Mouse (Mus musculus): ENCODE data around the gene Raph1.

Gene Raph1

DNA sequence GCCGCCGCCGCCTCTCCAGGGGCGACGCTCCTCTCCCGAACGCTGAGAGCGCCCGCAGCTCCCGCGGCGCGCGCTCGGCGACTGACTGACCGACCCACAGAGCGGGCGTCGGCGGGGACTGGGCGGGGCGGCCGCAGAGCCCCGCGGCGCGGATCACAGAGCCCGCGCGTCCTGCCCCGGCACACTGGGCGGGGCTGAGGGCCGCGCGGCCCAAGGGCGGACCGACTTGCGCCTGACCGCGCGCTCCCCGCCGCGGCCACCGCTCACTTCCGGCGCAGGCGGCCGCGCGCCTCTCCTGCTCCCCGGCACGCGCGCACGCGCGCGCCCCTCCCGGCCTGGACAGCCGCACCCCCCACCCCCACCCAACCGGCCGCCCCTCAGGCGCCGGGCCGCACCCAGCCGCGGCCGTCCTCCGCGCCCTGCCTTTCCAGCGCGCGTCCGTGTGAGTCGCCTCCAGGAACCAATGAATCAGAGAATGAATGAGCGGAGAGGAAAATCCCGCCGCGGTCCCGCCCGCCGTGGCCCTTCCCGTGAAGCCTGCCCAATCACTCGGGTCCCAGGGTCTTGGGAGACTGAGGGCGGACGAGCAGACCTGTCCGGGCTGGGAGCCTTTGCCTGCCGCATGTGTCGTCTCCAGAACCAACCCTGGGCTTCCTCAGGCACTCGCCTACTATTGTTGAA lies at the start of gene Raph1:
Gene Raph1 (minus strand): TSS at position 474 of the 681 bp plus-strand sequence.
- peak; percentile 85 to 86 for DNase-seq (ENCODE audit: low spot score in 2 of 2)

DNA sequence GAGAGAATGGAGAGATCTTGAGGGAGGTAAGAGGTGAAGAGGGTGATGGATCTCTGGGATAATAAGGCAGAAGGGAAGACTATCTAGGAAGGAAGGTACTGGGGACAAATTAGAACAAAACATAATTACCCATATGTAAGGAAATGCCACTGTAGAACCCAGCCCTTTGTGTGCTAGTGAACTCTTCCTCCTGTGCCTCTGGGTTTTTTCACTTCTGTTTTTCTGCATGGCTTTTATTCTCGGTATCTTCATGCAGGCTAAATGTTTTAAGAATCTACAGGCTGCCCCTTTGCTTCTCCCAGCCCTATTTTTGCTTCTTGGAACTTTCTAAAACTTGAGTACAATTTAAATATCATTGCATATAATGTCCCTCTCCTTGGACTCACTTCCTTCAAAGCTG lies 48.8 kb upstream of the Raph1 start:
- no peak for DNase-seq (ENCODE audit: low spot score in 2 of 2)

DNA sequence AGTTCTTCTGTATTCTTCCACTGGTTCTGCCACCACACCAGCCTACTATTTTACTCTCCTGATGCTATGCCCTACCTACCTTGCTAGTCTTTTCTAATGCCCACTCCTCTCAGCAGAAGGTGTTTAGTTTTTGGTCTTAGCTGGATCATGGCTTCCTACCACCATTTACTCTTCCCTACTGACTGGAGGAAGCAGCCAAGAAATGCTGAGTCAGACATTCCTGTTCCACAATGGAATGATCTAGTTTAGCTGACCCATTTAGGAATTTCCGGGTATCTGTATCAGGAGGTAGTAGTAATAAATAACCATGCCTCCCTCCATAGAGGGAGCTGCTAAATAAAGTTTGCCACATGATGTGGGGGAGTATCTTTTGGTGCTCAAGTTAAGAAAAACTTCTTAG lies 48.0 kb upstream of the Raph1 start:
- DNase-seq (ENCODE audit: low spot score in 2 of 2): no peak

DNA sequence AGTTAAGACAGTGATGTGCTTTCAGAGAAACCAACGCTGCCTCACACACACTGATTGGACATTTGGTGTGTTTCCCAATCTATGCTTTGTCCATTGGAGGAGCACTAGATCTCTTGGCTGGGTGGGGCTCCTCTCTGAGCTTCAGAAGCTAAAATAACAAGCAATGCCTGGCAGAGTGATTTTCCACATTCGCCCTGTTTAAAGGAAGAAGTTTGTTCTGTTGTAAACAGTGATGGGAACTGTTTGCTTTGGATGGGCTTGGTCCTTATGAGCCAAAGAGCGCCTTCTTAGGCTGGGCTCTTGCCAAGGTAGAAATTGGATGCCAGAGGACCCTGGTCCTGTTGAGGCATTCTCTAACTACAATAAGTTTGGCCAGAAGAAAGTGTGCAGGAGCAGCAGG lies 45.1 kb upstream of the Raph1 start:
- no peak for DNase-seq (ENCODE audit: low spot score in 2 of 2)

DNA sequence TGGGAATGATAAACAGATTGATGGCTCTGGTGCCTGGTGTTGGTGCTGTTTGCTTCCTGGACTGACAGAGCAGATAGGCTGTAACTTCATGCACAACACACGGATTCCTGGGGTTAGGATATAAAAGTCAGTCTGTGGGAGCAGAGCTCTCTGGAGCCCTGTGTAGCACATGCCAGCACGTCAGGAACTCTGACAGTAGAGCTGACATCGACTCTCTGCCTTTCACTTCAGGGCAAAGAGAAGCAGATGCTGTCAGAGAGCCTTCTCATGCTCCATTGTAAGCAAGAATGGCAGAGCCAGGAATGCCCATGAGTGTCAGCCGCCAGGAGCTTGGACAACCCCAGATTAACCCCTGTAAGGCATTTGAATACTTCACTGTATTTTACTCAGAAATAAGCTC lies 43.7 kb upstream of the Raph1 start:
- DNase-seq (ENCODE audit: low spot score in 2 of 2): no peak

DNA sequence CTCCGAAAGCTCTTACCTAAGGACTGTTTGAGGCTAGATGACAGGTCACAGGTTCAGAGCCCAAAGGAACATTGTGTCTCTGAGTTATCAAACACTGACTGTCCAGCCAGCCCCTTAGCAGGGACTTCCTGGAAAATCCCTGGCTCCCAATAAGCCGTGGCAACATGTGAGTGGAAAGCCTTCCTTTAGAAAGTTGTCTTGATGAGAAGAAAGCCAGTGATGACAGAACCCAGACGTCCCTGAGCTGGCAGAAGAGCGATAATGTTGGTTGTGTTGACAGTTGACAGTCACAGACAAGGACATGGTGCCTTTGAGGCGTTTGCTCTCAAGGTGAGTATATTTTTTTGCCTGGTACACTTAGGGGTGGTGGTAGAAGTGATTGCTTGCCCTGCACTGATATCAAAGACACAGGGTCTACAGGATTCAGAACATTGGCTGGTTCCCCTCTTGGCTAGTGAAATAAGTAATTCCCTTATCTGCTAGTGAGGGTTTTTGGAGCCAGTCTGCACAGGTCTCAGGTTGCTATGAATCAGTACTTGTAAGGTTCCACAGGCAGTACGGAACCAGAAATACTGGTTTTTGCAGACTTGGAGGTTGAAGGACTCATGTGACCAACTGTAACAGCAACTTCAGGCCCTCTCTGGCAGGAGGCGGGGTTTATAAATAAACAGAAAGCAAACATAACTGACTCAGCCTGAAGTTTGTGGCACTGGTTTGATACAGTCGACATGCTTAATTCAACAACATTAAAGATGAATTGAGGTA lies 42.3 kb upstream of the Raph1 start:
- no peak for DNase-seq (ENCODE audit: low spot score in 2 of 2)

DNA sequence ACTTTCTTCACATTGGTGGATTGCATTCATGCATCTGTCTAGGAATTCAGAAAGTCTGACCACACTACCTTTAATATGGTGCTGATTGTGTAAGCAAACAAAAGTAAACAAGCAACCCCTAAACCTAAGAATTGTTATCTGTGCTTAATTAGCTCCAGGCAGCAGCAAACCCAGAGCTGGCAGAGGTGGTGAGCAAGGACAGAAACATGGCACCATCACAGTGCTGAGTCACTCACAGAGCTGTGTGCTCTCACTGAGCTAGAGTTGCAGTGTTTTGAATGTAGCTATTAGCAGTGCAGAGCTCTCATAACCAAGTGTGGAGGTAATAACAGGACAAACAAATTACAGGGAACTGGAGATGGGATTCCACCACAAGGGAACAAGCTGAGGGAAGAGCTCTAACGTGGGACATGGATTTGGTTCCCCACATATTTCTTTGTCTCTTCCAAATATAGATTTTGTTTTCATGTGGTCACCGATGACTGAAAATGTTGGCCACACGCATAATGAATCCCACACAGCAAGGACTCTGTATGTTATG lies 37.6 kb upstream of the Raph1 start:
- no peak for DNase-seq (ENCODE audit: low spot score in 2 of 2)

DNA sequence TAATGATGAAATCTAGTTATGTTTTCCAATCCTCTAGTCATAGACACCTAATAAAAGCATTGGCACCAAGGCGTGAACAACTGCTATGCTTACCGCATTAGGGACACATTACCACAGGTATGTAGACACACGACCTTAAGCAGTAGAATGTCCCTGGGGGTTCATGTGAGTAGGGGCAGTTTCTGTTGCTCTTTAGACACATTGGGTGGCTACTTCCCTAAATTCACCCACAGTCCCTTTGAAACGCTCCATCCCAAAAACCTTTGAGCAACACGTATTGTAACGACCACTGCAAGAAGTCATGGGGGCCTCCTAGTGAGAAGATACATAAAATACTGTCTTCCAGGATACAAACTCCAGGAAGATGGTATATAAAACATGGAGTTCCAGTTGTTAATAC lies 33.8 kb upstream of the Raph1 start:
- DNase-seq (ENCODE audit: low spot score in 2 of 2): no peak

DNA sequence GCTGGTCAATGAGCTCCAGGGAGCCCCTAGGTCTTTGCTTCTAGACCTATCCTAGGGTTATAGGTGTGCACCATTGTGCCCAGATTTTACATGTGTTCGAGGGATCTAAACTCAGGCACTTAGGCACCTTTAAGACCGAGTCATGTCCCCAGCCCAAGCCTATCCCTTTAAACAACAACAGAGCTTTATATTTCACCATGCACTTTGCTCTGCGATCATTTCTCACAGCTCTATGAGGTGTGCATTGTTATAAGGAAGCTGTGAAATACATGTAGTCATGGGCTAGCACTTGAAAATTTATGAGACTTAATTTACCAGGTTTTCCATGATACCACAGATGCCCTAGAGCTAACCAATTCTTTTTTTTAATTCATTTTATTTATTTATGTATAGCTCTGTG lies 33.0 kb upstream of the Raph1 start:
- DNase-seq (ENCODE audit: low spot score in 2 of 2): no peak

DNA sequence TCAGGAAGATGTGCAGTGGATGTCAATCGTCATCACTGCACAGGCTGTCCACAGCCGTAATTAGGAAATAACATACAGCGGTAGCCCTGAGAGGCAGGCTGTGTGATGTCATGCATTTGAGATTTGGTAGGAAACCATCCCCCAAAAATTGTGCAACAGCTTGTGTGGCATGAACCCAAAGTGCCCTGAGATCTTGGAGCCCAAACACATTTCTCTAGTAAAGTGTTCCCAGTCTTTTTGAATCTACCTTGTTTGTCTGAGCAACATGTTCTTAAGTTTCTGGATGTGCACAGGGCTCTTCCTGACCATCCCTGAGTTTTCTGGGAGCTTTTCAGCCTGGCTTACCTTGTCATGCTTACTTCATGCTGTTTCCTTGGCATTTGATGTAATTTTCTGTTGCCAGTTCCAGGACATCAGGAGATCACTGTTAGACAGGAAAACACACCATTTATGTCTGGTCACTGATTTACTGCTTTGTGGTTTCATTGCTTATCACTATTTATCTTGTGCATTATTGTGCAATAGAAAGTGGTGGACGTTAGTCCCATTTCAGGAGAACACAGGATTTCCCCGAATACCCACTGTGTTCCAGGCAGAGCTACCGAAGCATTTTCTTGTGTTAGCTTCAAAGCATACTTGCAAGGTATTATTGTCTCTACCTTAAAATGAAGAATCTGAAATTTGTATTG lies 32.3 kb upstream of the Raph1 start:
- no peak for DNase-seq (ENCODE audit: low spot score in 2 of 2)

DNA sequence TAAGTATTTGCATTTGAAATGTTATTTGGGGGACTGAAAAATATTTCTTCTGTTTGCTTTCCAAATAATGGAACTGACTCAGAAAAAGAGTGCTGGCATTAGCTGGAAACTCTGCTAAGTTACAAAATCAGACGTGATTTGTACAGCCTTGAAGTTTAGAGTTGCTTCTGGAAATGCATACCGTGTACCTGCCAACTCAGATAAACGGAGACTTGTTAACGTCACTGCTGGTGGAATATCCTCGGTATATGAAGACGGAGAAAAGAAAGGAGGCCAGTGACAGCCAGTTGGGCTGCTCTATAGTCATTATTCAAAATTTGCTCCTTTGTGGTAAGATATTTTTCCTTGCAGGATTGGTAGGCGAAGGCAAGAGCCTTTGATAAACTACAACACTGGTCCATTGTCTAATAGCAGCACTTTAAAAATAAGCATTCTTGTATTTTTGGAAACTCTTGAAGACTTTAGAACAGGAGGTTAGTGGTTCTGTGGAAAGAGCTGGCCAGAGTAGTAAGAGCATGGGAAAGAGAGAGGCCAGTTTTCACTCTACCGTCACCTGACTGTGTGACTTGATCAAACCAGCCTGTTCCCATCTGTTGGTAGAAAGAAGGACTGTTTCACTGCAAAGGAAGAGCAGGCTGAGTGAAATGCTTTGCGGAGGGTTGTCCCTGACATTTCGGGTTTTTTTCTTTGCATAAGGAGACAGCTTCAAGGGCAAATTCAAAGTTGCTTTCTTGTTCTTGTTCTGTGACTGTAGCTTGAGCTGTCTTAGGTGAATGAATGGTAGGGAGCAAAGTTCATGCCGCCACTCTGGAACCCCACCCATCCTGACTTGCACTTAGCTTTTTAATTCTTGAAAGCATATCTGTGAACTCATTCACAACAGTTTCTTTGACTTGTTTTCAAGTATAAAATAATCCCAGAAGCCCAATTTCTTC lies 29.7 kb upstream of the Raph1 start:
- DNase-seq (ENCODE audit: low spot score in 2 of 2): no peak

DNA sequence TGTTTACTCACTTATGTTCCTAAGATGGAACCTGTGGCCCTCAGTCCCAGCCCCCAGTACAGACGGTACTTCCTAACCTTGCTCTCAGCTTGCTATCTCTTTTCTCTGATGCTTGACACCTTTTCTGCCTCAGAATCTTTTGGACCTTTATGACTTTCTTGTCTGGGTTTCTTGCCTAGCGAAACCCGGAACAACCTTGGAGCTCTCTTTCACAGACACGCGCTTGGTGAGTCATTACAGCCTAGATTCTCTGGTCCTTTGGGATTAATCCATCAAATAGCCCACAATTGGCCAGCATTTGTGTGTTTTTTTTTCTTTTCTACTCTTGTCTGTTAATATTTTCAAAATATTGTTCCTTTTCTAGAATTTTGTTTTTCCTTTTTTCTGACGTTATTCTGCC lies 26.2 kb upstream of the Raph1 start:
- no peak for DNase-seq (ENCODE audit: low spot score in 2 of 2)

DNA sequence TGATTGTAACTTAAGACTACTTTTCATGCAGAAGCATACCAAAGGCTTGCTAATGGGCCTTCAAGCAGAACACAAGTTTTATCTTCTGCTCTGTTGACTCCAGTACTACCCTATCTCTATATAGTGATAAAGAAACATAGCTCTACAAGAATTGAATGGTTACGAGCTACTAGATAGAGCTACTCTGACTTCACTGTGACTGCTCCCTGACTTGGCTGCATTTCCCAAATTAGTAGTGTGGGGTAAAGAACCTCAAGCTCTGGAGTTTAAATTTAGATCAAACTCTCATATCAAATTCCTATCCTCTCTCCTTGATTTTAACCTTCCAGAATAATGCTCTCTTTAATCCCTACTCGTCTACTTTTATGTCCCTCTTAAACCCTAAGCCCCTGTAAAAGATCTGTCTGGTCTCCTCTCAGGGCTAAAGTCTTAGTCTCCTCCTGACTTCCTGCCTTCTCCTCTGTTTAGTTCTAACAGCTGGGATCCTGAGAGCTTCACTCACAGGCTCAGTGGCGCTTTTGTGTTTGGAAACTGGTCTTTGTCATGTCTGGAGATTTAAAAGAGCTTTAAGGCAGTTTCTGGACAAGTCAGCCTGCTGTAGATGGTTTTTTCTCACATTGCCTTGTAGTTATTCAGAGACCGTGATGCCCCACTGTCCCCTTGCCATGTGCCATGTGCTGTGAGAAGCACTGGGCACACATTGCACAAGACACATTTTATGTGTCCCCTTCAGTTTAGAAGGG lies 22.2 kb upstream of the Raph1 start:
- no peak for DNase-seq (ENCODE audit: low spot score in 2 of 2)

DNA sequence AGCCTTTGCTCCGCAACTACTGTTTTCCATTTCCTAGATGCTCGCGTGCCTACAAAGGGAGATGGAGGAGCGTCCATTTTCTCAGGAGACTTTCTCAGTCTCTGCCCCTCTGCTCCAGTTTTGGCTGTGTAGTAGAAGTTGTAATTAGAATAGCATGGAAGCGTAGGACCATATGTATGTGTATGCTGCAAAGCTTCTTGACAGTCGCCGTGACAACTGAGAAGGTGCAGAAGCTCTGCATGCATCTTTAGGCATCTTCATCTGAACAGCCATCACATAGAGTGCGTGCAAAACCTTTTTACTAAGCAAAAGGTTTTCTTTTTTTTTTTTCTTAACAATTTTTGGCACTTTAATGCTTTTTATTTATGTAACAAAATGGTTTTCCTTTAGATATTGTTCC lies 14.1 kb upstream of the Raph1 start:
- no peak for DNase-seq (ENCODE audit: low spot score in 2 of 2)

DNA sequence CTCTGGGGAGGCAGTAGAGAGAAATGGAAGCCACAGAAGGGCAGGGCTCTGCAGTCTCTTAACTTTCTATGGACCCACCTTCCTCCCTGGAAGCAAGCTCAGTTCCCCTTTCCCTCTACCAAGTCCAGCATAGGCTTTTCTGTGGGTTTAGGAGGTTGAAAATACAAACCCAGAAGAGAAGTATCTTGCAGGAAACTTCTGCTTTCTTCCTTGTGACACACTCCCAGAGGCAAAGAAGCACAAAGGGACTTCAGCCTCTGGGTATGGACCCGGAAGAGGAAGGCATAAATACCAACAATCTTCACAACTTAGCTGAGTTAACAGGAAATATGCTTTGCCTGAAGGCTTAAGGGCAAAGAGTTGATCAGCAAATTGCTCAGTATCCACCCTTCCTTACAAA lies 13.0 kb upstream of the Raph1 start:
- DNase-seq (ENCODE audit: low spot score in 2 of 2): no peak

DNA sequence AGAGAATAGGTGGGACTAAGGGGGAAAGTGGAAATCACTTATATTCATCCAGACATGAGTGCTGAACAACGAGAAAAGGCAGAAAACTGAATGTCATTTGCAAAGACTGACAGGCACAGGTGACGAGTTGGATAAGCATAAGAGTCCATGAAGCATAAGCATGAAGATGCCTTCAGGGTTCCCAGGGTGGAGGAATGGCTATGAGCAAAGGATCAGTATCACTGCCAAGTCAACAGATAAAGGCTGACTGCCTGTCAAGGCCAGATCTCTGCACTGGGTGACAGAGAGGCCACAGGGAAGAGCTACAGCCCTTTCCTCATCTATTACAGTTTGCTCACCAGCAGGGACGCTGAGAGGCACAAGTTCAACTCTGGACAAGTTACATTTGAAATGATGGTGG lies 5.8 kb upstream of the Raph1 start:
- no peak for DNase-seq (ENCODE audit: low spot score in 2 of 2)

DNA sequence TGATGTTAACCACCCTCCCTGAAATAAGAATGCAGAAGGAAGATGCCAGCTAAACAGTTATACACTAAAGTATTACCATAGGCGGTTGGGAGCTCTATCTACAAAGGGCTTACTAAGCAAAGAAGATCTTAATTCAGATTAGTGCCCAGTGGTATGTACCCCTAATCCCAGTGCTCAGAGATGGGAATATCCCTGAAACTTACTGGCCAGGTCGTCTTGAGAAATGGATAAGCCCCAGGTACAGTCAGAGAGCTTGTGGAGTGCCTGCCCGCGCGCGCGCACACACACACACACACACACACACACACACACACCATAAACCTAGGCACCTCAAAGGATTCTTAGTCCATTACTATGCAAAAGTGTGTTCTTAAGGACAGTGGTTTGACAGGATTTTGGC lies 2.8 kb upstream of the Raph1 start:
- DNase-seq (ENCODE audit: low spot score in 2 of 2): no peak

DNA sequence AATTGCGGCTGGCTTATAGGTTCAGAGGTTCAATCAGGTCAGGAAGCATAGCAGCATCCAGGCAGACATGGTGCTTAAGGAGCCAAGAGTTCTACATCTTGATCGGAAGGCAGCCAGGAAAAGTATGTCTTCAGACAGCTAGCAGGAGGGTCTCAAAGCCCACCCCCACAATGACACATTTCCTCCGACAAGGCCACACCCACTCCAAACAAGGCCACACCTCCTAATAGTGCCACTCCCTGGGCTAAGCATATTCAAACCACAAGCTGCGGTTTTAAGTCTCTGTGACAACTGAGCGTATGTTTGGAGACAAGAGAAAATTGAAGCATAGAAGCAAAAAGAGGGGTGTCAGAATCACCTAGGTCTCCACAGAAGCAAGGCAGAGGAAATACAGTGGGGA lies 2.3 kb upstream of the Raph1 start:
- DNase-seq (ENCODE audit: low spot score in 2 of 2): no peak

DNA sequence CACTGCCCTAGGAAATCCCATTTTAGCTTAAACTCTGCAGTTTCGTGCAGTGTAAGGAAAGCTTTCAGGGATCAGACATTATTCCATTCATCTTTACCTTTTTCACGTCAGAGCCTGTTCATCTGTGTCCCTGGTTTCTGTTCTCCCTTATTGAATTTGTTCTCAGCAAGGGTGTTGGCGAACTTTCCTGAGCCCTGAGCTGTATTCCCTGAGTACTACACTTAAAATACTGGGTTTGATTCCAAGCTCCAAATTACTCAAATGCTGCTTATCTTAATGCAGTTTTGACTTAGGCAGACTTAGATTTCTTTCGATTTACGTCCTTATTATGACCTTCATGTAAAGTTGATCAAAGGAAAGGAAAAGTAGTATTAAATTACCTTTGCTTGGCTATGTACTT lies 417 bp upstream of the Raph1 start:
- DNase-seq (ENCODE audit: low spot score in 2 of 2): no peak

DNA sequence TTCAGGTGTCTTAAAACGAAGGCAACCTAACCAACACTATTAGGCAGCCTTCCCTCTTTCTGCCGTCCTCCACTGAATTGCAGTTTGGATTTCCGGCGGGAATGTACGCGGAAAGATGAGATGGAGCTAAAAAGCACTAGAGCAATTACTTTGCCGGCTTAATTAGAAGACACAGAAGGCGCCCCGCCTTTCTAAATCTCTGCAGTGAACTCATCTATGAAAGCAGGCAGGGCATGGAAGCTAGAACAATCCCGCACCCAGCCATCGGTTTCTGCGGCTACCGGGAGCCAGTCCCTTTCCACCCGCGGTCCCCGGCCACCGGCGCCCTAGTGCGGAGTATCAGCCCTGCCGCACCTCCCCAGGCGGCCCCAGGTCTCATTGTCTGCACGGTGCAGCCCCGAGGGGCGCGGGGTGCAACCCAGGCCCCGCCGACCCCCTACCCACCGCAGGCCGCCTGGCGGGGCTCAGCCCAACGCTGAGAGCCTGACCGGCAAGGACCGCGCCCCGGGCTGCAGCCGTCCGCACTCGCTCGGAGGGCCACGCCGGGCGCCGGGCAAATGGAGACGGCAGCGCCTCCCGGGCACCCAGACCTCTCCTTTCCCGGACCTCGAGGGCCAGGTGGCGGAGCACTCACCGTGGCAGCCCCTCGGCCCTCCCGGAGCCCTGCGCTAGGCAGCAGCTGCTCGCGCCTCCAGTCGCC lies 823 bp downstream of the Raph1 start:
- DNase-seq (ENCODE audit: low spot score in 2 of 2): peak; percentile 55 to 61

Measured in urinary bladder, postnatal 4 days (tissue).